Mouse (Mus musculus) kidney, embryonic 14.5 days (tissue): ENCODE data around the gene Atp9a. TPM values are rescaled to one million over a fixed set of nuclear protein-coding genes. Genes with fewer than 3 reads are reported as not detected.

Experiments
- ATAC-seq: fragments of 200-750 bp; cut with Nextera tagmentation; 2 replicates; pipeline ENCODE4 v1.8.0; 2017; ENCODE audit warnings: moderate number of reproducible peaks, mild to moderate bottlenecking, moderate TSS enrichment, moderate library complexity; ENCODE audit not compliant: low FRiP score, low TSS enrichment
- H3K27ac ChIP-seq: fragments of 300-500 bp; sonication (generic); 2 replicates; pipeline ENCODE4 v1.5.1; 2014; ENCODE audit warnings: low read depth, mild to moderate bottlenecking, low read length, moderate library complexity, mixed read lengths
- H3K27me3 ChIP-seq: fragments of 300-500 bp; sonication (generic); 2 replicates; pipeline ENCODE4 v1.6.1; 2014; ENCODE audit warnings: mild to moderate bottlenecking, low read length; ENCODE audit not compliant: control insufficient read depth, insufficient read depth
- H3K36me3 ChIP-seq: fragments of 300-500 bp; sonication (generic); 2 replicates; pipeline ENCODE4 v1.6.1; 2014; ENCODE audit warnings: low read length, mixed read lengths; ENCODE audit not compliant: control insufficient read depth, insufficient read depth
- H3K4me1 ChIP-seq: fragments of 300-500 bp; sonication (generic); 2 replicates; pipeline ENCODE4 v1.6.1; 2014; ENCODE audit warnings: low read length, mixed read lengths; ENCODE audit not compliant: control insufficient read depth, insufficient read depth
- H3K4me2 ChIP-seq: fragments of 300-500 bp; sonication (generic); replicated peaks from 2 replicates; pipeline ENCODE4 v1.6.1; 2014; ENCODE audit warnings: low read depth, mild to moderate bottlenecking, low read length
- H3K4me3 ChIP-seq: fragments of 300-500 bp; sonication (generic); 2 replicates; pipeline ENCODE4 v1.5.1; 2014; ENCODE audit warnings: mild to moderate bottlenecking, low read length
- H3K9ac ChIP-seq: fragments of 300-500 bp; sonication (generic); 2 replicates; pipeline ENCODE4 v1.6.1; 2014; ENCODE audit warnings: low read depth, mild to moderate bottlenecking, low read length, moderate library complexity
- H3K9me3 ChIP-seq: fragments of 300-500 bp; sonication (generic); 2 replicates; pipeline ENCODE4 v1.6.1; 2016; ENCODE audit warnings: low read length; ENCODE audit not compliant: control insufficient read depth
- WGBS: fragments of 180-500 bp; shearing (Covaris S2); extraction: QIAGEN DNeasy Blood & Tissue Kit; methylation state at CpG from one replicate; pipeline ENCODE4 v1.1.7; 2014; 5-methylcytosine and 5-hydroxymethylcytosine counted together
- polyA plus RNA-seq: library from polyadenylated mRNA; unstranded; fragments of >200 nt; fragmentation: Nextera tagmentation; extraction: Ambion mirVana; gene quantifications from 2 replicates; pipeline ENCODE4 v1.2.1, GENCODE M21; 2014

Atp9a gene
- 4.6 and 8.0 TPM in 2 replicates for polyA plus RNA-seq

GRCm38 (mm10) chr2:168742059-168742627 lies at the start of gene Atp9a:
TSS of gene Atp9a (minus strand) at chr2:168742409.
- no peaks in the 10 kb centered on the region for H3K27me3 ChIP-seq
- H3K27ac ChIP-seq, result peak within 1 kb of the TSS; percentile 0; the same call in 1 of the 2 replicates
- H3K36me3 ChIP-seq, result no peaks in the 10 kb centered on the region
- peak; percentile 41; the same call in 1 of the 2 replicates for ATAC-seq
- H3K4me2 ChIP-seq, result peak within 1 kb of the TSS; percentile 90
- peaks cover 5% of the 10 kb centered on the region; the same call in 1 of the 2 replicates for H3K9me3 ChIP-seq
- WGBS, result 6% methylated on average over 29 of the region's 33 CpGs
- H3K4me1 ChIP-seq, result 0 out of 2 replicates have a peak, but pooled peaks cover 4% of the 10 kb centered on the region
- H3K9ac ChIP-seq, result peak within 1 kb of the TSS; percentile 69
- peak within 1 kb of the TSS; percentile 79 for H3K4me3 ChIP-seq

- H3K9me3 ChIP-seq, result no peaks in the 10 kb centered on the region
- H3K4me3 ChIP-seq, result no peak overlapping the region
- no peak overlapping the region for H3K27ac ChIP-seq
- H3K36me3 ChIP-seq, result no peaks in the 10 kb centered on the region
- WGBS, result 69% methylated on average over 4 of the region's 4 CpGs
- H3K9ac ChIP-seq, result no peak overlapping the region
- H3K4me2 ChIP-seq, result no peak overlapping the region
- H3K4me1 ChIP-seq, result no peaks in the 10 kb centered on the region
- ATAC-seq, result no peak; the same call in 1 of the 2 replicates
- H3K27me3 ChIP-seq, result no peaks in the 10 kb centered on the region
Observed at GRCm38 (mm10) chr2:168791115-168791802, 49.0 kb upstream of the Atp9a start.

GRCm38 (mm10) chr2:168786174-168786573 lies 44.0 kb upstream of the Atp9a start:
- Histone ChIP-seq H3K9ac (no peak overlapping the region), H3K27ac (no peak overlapping the region), H3K9me3 (no peaks in the 10 kb centered on the region), H3K27me3 (no peaks in the 10 kb centered on the region), H3K4me3 (no peak overlapping the region), H3K4me1 (no peaks in the 10 kb centered on the region), H3K36me3 (no peaks in the 10 kb centered on the region), H3K4me2 (no peak overlapping the region)
- ATAC-seq, result no peak
- WGBS, result 95% methylated on average over 9 of the region's 9 CpGs

GRCm38 (mm10) chr2:168780596-168780995 lies 38.4 kb upstream of the Atp9a start:
- Histone ChIP-seq H3K9me3 (no peaks in the 10 kb centered on the region), H3K4me3 (no peak overlapping the region), H3K27ac (no peak overlapping the region), H3K36me3 (no peaks in the 10 kb centered on the region), H3K4me1 (0 out of 2 replicates have a peak, but pooled peaks cover 3% of the 10 kb centered on the region), H3K9ac (no peak overlapping the region), H3K4me2 (no peak overlapping the region), H3K27me3 (no peaks in the 10 kb centered on the region)
- WGBS, result 27% methylated on average over 9 of the region's 9 CpGs
- no peak for ATAC-seq

GRCm38 (mm10) chr2:168780024-168780423 lies 37.8 kb upstream of the Atp9a start:
- no peak overlapping the region for H3K27ac ChIP-seq
- no peaks in the 10 kb centered on the region for H3K9me3 ChIP-seq
- no peak overlapping the region for H3K4me3 ChIP-seq
- 9% methylated on average over 9 of the region's 9 CpGs for WGBS
- 0 out of 2 replicates have a peak, but pooled peaks cover 3% of the 10 kb centered on the region for H3K4me1 ChIP-seq
- H3K9ac ChIP-seq, result no peak overlapping the region
- ATAC-seq, result no peak
- H3K27me3 ChIP-seq, result no peaks in the 10 kb centered on the region
- no peaks in the 10 kb centered on the region for H3K36me3 ChIP-seq
- H3K4me2 ChIP-seq, result no peak overlapping the region

- Histone ChIP-seq H3K27ac (no peak overlapping the region), H3K4me2 (no peak overlapping the region), H3K36me3 (no peaks in the 10 kb centered on the region), H3K9ac (no peak overlapping the region), H3K4me1 (0 out of 2 replicates have a peak, but pooled peaks cover 3% of the 10 kb centered on the region), H3K4me3 (no peak overlapping the region), H3K9me3 (no peaks in the 10 kb centered on the region), H3K27me3 (no peaks in the 10 kb centered on the region)
- no peak for ATAC-seq
Observed at GRCm38 (mm10) chr2:168777481-168777880, 35.3 kb upstream of the Atp9a start.

GRCm38 (mm10) chr2:168776238-168776637 lies 34.0 kb upstream of the Atp9a start:
- 84% methylated on average over 3 of the region's 3 CpGs for WGBS
- no peak for ATAC-seq
- Histone ChIP-seq H3K9me3 (no peaks in the 10 kb centered on the region), H3K4me3 (no peak overlapping the region), H3K4me1 (0 out of 2 replicates have a peak, but pooled peaks cover 3% of the 10 kb centered on the region), H3K27ac (no peak overlapping the region), H3K27me3 (no peaks in the 10 kb centered on the region), H3K36me3 (no peaks in the 10 kb centered on the region), H3K4me2 (no peak overlapping the region), H3K9ac (no peak overlapping the region)

GRCm38 (mm10) chr2:168769259-168769658 lies 27.1 kb upstream of the Atp9a start:
- H3K36me3 ChIP-seq, result no peaks in the 10 kb centered on the region
- H3K27me3 ChIP-seq, result peaks cover 58% of the 10 kb centered on the region
- no peaks in the 10 kb centered on the region for H3K9me3 ChIP-seq
- H3K27ac ChIP-seq, result no peak overlapping the region
- no peak overlapping the region for H3K4me3 ChIP-seq
- no peak for ATAC-seq
- WGBS, result 63% methylated on average over 8 of the region's 8 CpGs
- H3K9ac ChIP-seq, result no peak overlapping the region
- no peak overlapping the region for H3K4me2 ChIP-seq
- H3K4me1 ChIP-seq, result peaks cover 15% of the 10 kb centered on the region

- 9% methylated on average over 10 of the region's 10 CpGs for WGBS
- H3K27me3 ChIP-seq, result peaks cover 75% of the 10 kb centered on the region
- no peak for ATAC-seq
- H3K36me3 ChIP-seq, result no peaks in the 10 kb centered on the region
- no peak within 1 kb of the TSS for H3K27ac ChIP-seq
- H3K4me2 ChIP-seq, result peak within 1 kb of the TSS; percentile 86
- H3K4me3 ChIP-seq, result peak within 1 kb of the TSS; percentile 48
- H3K9ac ChIP-seq, result no peak within 1 kb of the TSS
- H3K9me3 ChIP-seq, result no peaks in the 10 kb centered on the region
- peaks cover 15% of the 10 kb centered on the region for H3K4me1 ChIP-seq
Observed at GRCm38 (mm10) chr2:168767582-168767981, 25.4 kb upstream of the Atp9a start, which contains the start of gene Sall4. TSS of gene Sall4 (minus strand) at chr2:168767943.
